Mouse (Mus musculus) T-helper 1 cell (primary cell): ENCODE data around the gene H60b.

Experiments used
- in situ Hi-C: fragments of 300-600 bp; cut with MboI, MseI; formaldehyde crosslinking; loops from one replicate; pipeline ENCODE4 v1.15.1; 2025; ENCODE audit warnings: high pct_unique_total_duplicates

Gene H60b

DNA sequence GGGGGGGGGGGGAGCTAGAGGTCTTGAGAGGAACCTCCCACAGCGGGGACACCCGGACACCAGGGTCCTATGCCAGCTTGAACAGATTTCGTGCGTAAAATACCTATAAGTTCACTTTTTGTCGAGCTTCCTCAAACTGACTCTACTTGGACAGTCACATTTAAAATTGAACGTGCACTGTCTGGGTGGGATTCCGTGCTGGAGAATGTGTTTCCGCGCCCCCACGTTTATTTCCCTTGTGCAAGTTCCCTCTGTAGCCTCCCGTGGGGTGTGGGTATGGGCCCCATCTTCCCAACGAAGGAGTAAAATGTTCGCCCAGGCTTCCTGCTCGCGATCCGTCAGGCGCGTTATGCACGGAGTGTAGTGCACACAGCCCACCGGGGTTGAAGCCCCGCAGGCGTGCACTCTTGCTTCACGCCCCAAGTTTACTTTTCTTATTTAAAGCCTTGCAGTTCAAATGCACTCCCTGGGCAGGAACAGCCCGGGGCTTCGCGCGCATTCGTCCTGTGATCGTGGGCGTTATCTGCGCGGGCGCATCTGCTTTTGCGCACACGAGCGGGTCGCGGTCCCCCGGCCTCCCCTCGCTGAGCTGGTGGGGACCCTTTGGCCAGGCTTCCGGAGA is 115.4 kb downstream of the H60b start:
- in situ Hi-C loops: no loop called here

GRCm38 (mm10) chr10:22274445-22275057 is 116.2 kb downstream of the H60b start:
- in situ Hi-C loops: loop anchor here (25.0 kb wide), 1 partner anchor 87 kb away; no protein-coding TSS in a partner anchor

DNA sequence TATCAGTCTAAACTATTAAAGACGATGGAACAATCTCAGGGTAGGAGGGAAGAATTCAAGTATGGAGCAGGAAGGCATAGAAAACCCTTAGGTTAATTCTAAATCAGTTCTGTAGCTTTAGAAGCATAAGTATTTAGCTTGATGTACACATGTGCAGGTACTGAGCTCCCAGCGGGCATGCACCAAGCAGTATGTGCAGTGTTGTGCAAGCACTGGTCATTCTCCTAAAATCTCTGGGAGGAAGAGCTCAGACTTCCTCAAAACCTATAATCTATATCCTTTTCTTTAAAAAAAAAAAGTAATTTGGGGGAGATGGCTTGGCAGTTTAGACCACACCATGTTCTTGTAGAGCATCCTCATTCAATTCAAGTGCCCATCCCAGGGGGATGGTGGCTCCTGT is 120.1 kb downstream of the H60b start:
- in situ Hi-C loops: loop anchor here (25.0 kb wide), 1 partner anchor 91 kb away; no protein-coding TSS in a partner anchor

GRCm38 (mm10) chr10:22282816-22283215 is 124.4 kb downstream of the H60b start:
- in situ Hi-C loops: loop anchor here (10.0 to 25.0 kb wide), 2 partner anchors 96 to 142 kb away; no protein-coding TSS in a partner anchor

DNA sequence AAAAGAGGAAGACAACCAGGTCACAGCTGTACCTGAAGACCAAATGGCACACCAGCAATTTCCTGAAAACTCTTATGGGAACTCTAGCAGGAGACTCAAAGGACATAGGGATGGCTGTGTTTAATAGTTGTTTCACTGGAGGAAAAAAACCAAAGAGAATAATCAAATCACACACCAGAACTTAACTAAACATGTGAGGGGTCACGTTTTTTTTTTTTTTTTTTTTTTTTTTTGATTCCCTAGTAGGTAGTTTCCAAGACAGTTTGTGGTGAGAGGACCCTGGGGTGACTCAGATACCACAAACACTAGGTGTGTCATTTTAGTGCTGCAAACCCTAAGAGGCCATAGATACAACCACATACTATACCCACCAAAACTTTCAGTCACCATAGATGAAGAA is 137.3 kb downstream of the H60b start:
- in situ Hi-C loops: loop anchor here (25.0 kb wide), 1 partner anchor 108 kb away; no protein-coding TSS in a partner anchor

- in situ Hi-C loops: loop anchor here (25.0 kb wide), 1 partner anchor 110 kb away; no protein-coding TSS in a partner anchor
These were observed 138.8 kb downstream of the H60b start for GRCm38 (mm10) chr10:22297033-22297762.

- in situ Hi-C loops: loop anchor here (25.0 kb wide), 1 partner anchor 111 kb away; no protein-coding TSS in a partner anchor
These were observed 139.5 kb downstream of the H60b start for GRCm38 (mm10) chr10:22297766-22298461.

DNA sequence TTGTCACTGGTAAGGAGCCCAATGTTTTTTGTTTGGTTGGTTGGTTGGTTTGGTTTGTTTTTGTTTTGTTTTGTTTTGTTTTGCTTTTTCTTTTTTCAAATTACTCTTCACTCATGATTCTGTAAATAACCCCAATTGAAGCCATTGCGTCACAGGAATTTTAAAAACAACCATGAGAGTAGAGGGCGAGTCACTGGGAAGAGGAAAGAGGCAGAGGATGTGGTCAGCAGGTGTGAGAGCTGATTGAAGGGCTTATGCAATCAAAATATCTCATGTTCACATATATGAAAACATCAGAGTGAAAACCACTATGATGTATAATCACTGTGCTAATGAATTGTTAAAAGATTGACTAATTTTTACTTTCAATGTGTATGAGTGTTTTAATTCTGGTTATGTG is 140.9 kb downstream of the H60b start:
- in situ Hi-C loops: loop anchor here (25.0 kb wide), 1 partner anchor 112 kb away; no protein-coding TSS in a partner anchor

- in situ Hi-C loops: no loop called here
These were observed 143.3 kb downstream of the H60b start for GRCm38 (mm10) chr10:22301641-22302040.

- in situ Hi-C loops: no loop called here
These were observed 144.1 kb downstream of the H60b start for GRCm38 (mm10) chr10:22302344-22303057.

DNA sequence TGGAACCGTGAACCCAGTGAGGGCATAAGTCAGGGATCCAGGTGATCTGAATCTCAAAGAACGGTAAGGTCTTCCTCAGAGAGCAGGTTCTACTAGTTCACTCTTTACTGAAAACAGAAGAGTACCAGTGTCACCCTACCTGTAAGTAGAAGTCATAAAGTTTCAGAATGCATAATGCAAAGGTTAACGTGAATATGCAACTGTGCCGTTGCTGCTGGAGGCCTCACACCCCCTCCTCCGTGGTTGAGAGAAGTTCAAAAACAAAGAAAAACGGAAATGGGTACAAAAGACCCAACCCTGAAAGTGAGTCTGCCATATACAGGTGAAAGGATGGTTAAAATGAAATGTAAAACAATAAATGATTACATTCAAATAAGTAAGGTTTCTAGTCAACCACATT is 145.3 kb downstream of the H60b start:
- in situ Hi-C loops: no loop called here

DNA sequence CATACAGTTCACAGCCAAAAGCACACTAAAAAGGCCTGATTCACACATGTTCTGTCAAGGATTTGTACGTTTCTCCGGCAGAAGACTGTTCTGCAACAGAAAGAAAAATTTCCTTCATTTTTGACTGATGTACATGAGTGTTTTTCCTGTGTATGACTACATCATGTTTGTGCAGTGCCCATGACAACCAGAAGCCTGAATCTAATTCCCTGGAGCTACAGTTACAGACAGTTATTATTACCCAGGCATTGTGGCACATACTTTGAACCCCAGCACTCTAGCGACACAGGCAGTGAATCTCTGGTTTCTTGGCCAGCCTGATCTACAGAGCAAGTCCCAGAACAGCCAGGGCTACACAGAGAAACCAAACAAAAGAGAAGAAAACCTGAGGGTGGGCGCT is 147.4 kb downstream of the H60b start:
- in situ Hi-C loops: no loop called here

- in situ Hi-C loops: no loop called here
These were observed 148.1 kb downstream of the H60b start for GRCm38 (mm10) chr10:22306452-22306851.

DNA sequence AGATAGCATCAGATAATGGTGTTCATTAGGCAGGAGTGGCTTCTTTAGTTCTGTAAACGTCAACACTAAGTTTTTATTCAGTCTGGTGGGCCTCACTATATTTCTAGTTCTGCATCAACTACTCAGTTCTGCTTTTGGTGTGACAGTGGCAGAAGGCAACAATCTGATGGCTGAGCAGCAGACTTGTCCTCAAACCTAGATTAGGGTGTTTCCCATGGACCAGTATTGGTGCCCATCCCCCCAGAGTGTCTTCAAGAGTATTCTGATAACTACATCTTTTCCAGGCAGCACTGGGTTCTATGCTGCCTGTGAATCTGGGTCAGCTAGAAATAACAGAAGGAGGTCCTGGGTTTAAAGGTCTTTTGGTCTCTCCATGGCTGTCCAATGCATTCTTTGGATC is 149.8 kb downstream of the H60b start:
- in situ Hi-C loops: no loop called here

GRCm38 (mm10) chr10:22322858-22323257 is 164.5 kb downstream of the H60b start:
- in situ Hi-C loops: no loop called here
